27 mouse cellular contexts compared by ENCODE assay signal in genomic region chr12:68980640-68981039, GRCm38 (mm10).
DNase-seq lines count a peak whose midpoint lies in the region; ATAC-seq and TF ChIP-seq lines count a peak whose summit lies in the region.
"Had no signal": no experiment of that assay in that cellular context is flagged by ENCODE, and none has a peak within 500 bp of the region (broad histone marks: within the 10 kb centered on the region; RNA-seq: fewer than 3 reads in every experiment).

No protein-coding gene starts in this region.

- H3K4me3 ChIP-seq in testis, adult 2 months (ENCODE audit: control insufficient read depth, low read depth, low read length): peak overlapping the region; percentile 22
- no peak overlapping the region for H3K4me3 ChIP-seq in heart, embryonic 12.5 days
- H3K4me3 ChIP-seq: embryonic facial prominence, embryonic 13.5 days; embryonic facial prominence, embryonic 15.5 days; erythroblast, embryonic 14.5 days; forebrain, embryonic 10.5 days; forebrain, embryonic 12.5 days had no signal

- H3K9ac ChIP-seq in heart, embryonic 12.5 days: no peak overlapping the region
- H3K9ac ChIP-seq: embryonic facial prominence, embryonic 13.5 days; embryonic facial prominence, embryonic 15.5 days; forebrain, embryonic 12.5 days had no signal

- no peak overlapping the region for H3K27ac ChIP-seq in testis, adult 2 months (ENCODE audit: control insufficient read depth, insufficient read depth, low read depth, low read length)
- no peak overlapping the region for H3K27ac ChIP-seq in heart, embryonic 12.5 days (ENCODE audit: poor library complexity, severe bottlenecking)
- H3K27ac ChIP-seq: embryonic facial prominence, embryonic 13.5 days; embryonic facial prominence, embryonic 15.5 days; forebrain, embryonic 10.5 days; forebrain, embryonic 12.5 days had no signal

- H3K27me3 ChIP-seq in testis, adult 2 months (ENCODE audit: control insufficient read depth, insufficient read depth, low read length): no peaks in the 10 kb centered on the region
- no peaks in the 10 kb centered on the region for H3K27me3 ChIP-seq in heart, embryonic 12.5 days (replicated peaks)
- H3K27me3 ChIP-seq: CH12.LX; embryonic facial prominence, embryonic 13.5 days; embryonic facial prominence, embryonic 15.5 days; forebrain, embryonic 12.5 days had no signal

- WGBS in heart, embryonic 12.5 days: 85% methylated on average over 4 of the region's 4 CpGs

- intact Hi-C loops in heart, postnatal 14 days (cut with DNase I): no loop called here

- no peaks in the 10 kb centered on the region for H3K4me1 ChIP-seq in testis, adult 2 months (ENCODE audit: control insufficient read depth, insufficient read depth, low read length)
- no peaks in the 10 kb centered on the region for H3K4me1 ChIP-seq in heart, embryonic 12.5 days (replicated peaks)
- H3K4me1 ChIP-seq: embryonic facial prominence, embryonic 15.5 days had no signal

- H3K4me2 ChIP-seq in heart, embryonic 12.5 days: no peak overlapping the region
- H3K4me2 ChIP-seq: embryonic facial prominence, embryonic 13.5 days; embryonic facial prominence, embryonic 15.5 days; forebrain, embryonic 12.5 days had no signal

- no peak for TF ChIP-seq POLR2A in testis, adult 2 months (IDR thresholded peaks at IDR 0.05; ENCODE audit: control insufficient read depth, low read depth, low read length)

- TF ChIP-seq CTCF in testis, adult 2 months (IDR thresholded peaks at IDR 0.05; ENCODE audit: control insufficient read depth, insufficient read depth, insufficient replicate concordance, low read depth, low read length): no peak

- no peak for DNase-seq in testis, postnatal 14 days (ENCODE audit: low spot score)
- no peak for DNase-seq in heart, postnatal 14 days
- DNase-seq: adrenal gland, adult 8-10 months; adrenal gland, postnatal 14 days; adrenal gland, postnatal 36 days; B cell, adult 2 months; cerebellum, adult 11-12 months; cerebellum, adult 2 months; cerebellum, adult 9-10 months; cerebellum, postnatal 10 days; cerebellum, postnatal 25 days; embryo, embryonic 11 days had no signal

- ATAC-seq in hematopoietic stem cell, adult 5-6 weeks (replicated peaks in 1 of 2; ENCODE audit: insufficient read depth in 1 of 2, low FRiP score in 2 of 2, low TSS enrichment in 1 of 2, low read depth in 1 of 2, poor library complexity in 2 of 2, severe bottlenecking in 2 of 2): peak; percentile 40 to 68; a peak in 3 of 4 replicates
- no peak for ATAC-seq in heart, embryonic 12.5 days (ENCODE audit: insufficient number of reproducible peaks, low FRiP score)
- ATAC-seq: activated CD4-positive, CD25-positive, alpha-beta regulatory T cell, adult 4 months; CD4-positive, CD25-positive, alpha-beta regulatory T cell, adult 4 months; forebrain, embryonic 14.5 days; forebrain, embryonic 16.5 days; Patski had no signal

- no peaks in the 10 kb centered on the region for H3K36me3 ChIP-seq in testis, adult 2 months (ENCODE audit: control insufficient read depth, insufficient read depth, low read length)
- H3K36me3 ChIP-seq in heart, embryonic 12.5 days: no peaks in the 10 kb centered on the region
- H3K36me3 ChIP-seq: embryonic facial prominence, embryonic 13.5 days; embryonic facial prominence, embryonic 15.5 days; forebrain, embryonic 10.5 days; forebrain, embryonic 12.5 days; G1E had no signal

- H3K9me3 ChIP-seq in heart, embryonic 12.5 days (replicated peaks): no peaks in the 10 kb centered on the region
- H3K9me3 ChIP-seq: embryonic facial prominence, embryonic 13.5 days; embryonic facial prominence, embryonic 15.5 days; forebrain, embryonic 10.5 days; forebrain, embryonic 12.5 days; G1E had no signal
